Mouse (Mus musculus) cortical plate, adult 2 months (tissue): Measurements from ENCODE around the gene Zfp616.

Source experiments
- CTCF ChIP-seq: fragments of 200-500 bp; IDR thresholded peaks from 2 replicates; pipeline ENCODE4 v1.5.1; 2011; ENCODE audit warnings: mild to moderate bottlenecking, control low read depth, low read length; ENCODE audit not compliant: insufficient read depth; ENCODE audit errors: extremely low read depth
- POLR2A ChIP-seq: fragments of 200-500 bp; IDR thresholded peaks from 2 replicates; pipeline ENCODE4 v1.6.1; 2011; ENCODE audit warnings: mild to moderate bottlenecking, low read length, control low read depth; ENCODE audit not compliant: insufficient read depth; ENCODE audit errors: extremely low read depth

DNA sequence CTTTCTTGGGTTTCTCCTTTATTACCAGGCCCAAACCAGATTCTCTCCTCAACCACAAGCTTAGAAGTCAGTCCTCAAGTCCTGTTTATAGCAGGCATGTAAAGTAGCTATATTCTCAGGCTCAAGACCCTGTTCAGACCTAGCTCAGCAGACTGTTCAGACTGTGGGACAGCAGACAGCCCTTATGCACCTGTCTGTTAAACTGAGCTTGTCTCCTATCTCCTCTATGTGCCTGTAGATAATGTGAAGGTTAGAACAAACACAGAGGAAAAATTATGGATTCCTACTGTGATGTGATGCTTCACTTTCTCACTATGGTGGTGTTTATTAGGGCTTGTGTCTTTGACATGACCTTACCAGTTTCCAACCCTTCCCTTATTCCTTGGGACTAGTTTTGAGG, 43.7 kb downstream of the Zfp616 start, which contains the start of gene Olfr401:
- TF ChIP-seq CTCF (no peak), POLR2A (no peak)
